Mouse (Mus musculus) myocyte (in vitro differentiated cells): ENCODE data around the gene Gm10229. TPM values are rescaled to one million over a fixed set of nuclear protein-coding genes. Genes with fewer than 3 reads are reported as not detected.

Source experiments
- polyA plus RNA-seq: library from polyadenylated mRNA; unstranded; fragments of >200 nt; fragmentation: generic; extraction: Trizol; gene quantifications from one replicate; pipeline ENCODE4 v1.2.1, GENCODE M21; 2012; ENCODE audit warnings: missing spikeins

Gm10229 gene
- polyA plus RNA-seq, 1 experiment: not detected

Other genes with a start within 250 kb of the Gm10229 start
- not detected for gene 2310057N15Rik, start 241.1 kb upstream of the Gm10229 start, polyA plus RNA-seq
- not detected for gene Gm5965, start 237.4 kb upstream of the Gm10229 start, polyA plus RNA-seq
- not detected for gene Gm20741, start 203.1 kb upstream of the Gm10229 start, polyA plus RNA-seq
- not detected for gene Krtap15, start 195.1 kb upstream of the Gm10229 start, polyA plus RNA-seq
- gene Krtap14, start 189.1 kb upstream of the Gm10229 start, polyA plus RNA-seq: not detected
- not detected for gene Krtap19-1, start 145.9 kb upstream of the Gm10229 start, polyA plus RNA-seq
- not detected for gene Krtap19-2, start 141.0 kb upstream of the Gm10229 start, polyA plus RNA-seq
- gene Krtap19-3, start 137.2 kb upstream of the Gm10229 start, polyA plus RNA-seq: not detected
- not detected for gene Krtap19-4, start 130.2 kb upstream of the Gm10229 start, polyA plus RNA-seq
- gene Krtap19-5, start 118.8 kb upstream of the Gm10229 start, polyA plus RNA-seq: not detected
- not detected for gene Krtap19-9b, start 83.0 kb upstream of the Gm10229 start, polyA plus RNA-seq
- not detected for gene Krtap16-3, start 52.4 kb upstream of the Gm10229 start, polyA plus RNA-seq
- gene Krtap22-2, start 4.5 kb upstream of the Gm10229 start, polyA plus RNA-seq: not detected
- gene Krtap6-1, start 16.4 kb downstream of the Gm10229 start, polyA plus RNA-seq: not detected
- gene Gm10228, start 26.2 kb downstream of the Gm10229 start, polyA plus RNA-seq: not detected
- not detected for gene Krtap6-5, start 32.6 kb downstream of the Gm10229 start, polyA plus RNA-seq
- not detected for gene 1110025L11Rik, start 48.7 kb downstream of the Gm10229 start, polyA plus RNA-seq
- not detected for gene Krtap6-3, start 68.7 kb downstream of the Gm10229 start, polyA plus RNA-seq
- gene Gm6358, start 125.6 kb downstream of the Gm10229 start, polyA plus RNA-seq: not detected
- not detected for gene Gm10061, start 135.8 kb downstream of the Gm10229 start, polyA plus RNA-seq
- not detected for gene Gm9789, start 142.7 kb downstream of the Gm10229 start, polyA plus RNA-seq
- not detected for gene Gm7735, start 154.2 kb downstream of the Gm10229 start, polyA plus RNA-seq
- gene 1110057P08Rik, start 159.5 kb downstream of the Gm10229 start, polyA plus RNA-seq: not detected
- gene Krtap20-2, start 190.6 kb downstream of the Gm10229 start, polyA plus RNA-seq: not detected